Mouse (Mus musculus): ENCODE data around the gene Fank1. TPM values are rescaled to one million over a fixed set of nuclear protein-coding genes. Genes with fewer than 3 reads are reported as not detected.
A peak's percentile ranks its signal among the peaks of the same experiment; 100 is the strongest.
"Not testable (repeated sequence)": the region's sequence is repeated elsewhere in the genome, so short reads cannot be mapped to it uniquely, and the experiment has no call there.

Fank1 gene
- total RNA-seq, 2 experiments from 2014 or later = not detected

DNA sequence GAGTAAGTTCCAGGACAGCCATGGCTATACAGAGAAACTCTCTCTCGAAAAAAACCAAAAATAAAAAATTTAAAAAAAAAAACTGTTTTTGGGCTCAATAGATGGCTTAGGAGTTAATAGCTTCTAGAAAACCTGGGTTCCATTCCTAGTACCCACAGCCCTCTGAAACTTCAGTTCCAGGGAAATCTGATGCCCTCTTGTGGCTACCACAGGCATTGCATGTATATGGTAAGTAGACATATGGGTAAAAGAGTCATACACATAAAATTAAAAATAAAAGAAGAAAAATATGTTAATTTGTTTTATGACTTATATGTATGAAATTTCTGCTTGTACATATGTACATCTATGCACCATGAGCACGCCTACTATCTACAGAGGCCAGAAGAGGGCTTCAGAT is 47.9 kb downstream of the Fank1 start:
- DNase-seq (ENCODE audit: low spot score) = peak; percentile 8

DNA sequence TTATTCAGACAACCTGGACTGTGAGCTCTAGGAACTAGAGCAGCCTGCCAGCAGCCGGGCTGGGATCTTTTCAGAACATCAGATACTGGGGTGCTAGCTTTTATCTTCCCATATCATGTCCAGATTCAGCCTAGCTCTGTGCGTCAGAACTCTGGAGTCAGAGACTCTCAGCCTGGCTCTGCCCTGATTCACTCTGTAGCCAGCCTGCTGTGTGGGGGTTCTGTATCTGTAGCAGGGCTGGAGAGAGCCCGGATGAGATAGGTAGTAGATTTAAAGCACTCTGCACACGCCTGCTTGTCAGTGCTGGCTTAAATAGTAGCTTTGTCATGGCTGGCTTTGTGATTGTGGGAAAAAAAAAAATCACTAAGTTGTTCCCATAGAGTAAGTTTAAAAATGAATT is 51.9 kb downstream of the Fank1 start:
- no peak for DNase-seq (ENCODE audit: low spot score)

GRCm38 (mm10) chr7:133829579-133829978 is 52.9 kb downstream of the Fank1 start:
- DNase-seq (ENCODE audit: low spot score) = no peak

DNA sequence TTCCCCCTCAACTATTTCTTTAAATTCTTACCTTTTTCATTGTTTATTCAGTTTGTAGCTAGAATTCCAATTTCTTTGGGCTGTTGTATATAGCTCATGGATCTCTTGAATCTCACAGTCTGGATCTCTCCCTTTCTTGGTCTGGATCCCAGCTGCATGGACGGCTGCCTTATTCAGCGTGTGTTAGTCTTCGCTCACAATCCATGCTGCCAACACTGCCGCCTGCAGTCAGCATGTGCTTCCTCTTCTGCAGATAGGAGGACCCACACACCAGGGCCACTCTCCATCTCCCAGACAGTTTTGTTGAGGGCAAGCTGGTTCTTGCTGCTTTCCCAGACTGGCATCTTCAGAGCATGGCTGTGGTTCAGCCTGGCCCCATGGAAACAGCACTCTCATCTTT is 62.9 kb downstream of the Fank1 start:
- no peak for DNase-seq (ENCODE audit: low spot score)

DNA sequence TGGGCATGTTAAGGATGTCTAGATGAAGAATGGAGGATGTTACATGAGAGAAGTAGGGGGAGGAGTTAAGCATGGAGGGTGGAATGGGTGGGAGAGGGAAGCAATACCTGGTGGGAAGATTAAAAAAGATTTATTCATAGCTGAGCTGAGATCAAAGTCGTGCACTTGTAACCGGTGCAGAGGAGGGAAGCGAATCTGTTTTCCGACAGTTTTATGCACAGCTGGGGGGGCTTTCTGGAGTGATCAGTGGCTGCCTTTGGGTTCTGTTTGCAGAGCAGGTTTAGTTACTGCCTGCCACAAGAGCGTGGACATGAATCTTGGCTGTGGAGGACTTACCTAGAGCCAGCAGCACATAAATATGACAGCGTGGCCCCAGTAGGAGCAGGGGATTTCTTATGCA is 65.4 kb downstream of the Fank1 start:
- DNase-seq (ENCODE audit: low spot score) = no peak

- no peak for DNase-seq (ENCODE audit: low spot score)
Measured at GRCm38 (mm10) chr7:133847175-133847574, 70.5 kb downstream of the Fank1 start.

- no peak for DNase-seq (ENCODE audit: low spot score)
Measured at GRCm38 (mm10) chr7:133848180-133848579, 71.5 kb downstream of the Fank1 start.

DNA sequence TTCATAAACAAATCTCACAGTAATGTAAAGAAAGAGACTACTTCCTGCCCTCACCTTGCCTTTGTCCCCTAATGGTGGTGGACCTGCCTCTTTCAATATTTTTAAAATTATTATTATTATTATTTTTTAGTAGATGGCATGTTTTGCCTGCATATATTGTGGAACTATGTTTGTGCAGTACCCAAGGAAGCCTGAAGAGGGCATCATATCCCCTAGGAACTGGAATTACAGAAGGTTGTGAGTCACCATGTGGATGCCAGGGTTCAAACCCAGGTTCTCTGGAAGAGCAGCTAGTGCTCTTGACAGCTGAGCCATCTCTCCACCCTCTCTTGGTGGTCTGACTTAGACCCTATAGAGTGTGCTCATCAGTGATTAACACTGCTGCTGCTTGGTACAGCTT is 74.1 kb downstream of the Fank1 start:
- DNase-seq (ENCODE audit: low spot score) = no peak

- peak; percentile 63 for DNase-seq (ENCODE audit: low spot score)
Measured at GRCm38 (mm10) chr7:133856278-133856677, 79.6 kb downstream of the Fank1 start.

DNA sequence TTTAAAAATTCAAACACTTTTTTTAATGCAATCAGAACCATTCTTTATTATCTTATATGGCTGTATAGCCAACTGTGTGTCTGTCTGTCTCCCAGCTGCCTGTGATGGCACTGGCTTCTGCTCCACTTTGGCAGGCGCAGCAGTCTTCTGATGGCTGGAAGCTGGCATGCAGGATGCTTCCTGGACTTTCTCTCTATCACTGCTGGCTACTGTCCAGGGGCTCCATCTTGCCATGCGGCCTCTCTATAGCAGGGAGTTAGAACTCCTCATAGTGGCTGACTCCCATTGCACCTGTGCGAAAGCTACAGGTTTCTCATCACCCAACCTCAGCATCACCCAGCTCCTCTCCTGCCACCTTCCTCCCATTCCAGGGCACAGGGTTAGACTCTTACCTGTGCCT is 81.8 kb downstream of the Fank1 start:
- no peak for DNase-seq (ENCODE audit: low spot score)

GRCm38 (mm10) chr7:133859548-133859947 is 82.9 kb downstream of the Fank1 start:
- no peak for DNase-seq (ENCODE audit: low spot score)

GRCm38 (mm10) chr7:133862233-133862632 is 85.6 kb downstream of the Fank1 start:
- no peak for DNase-seq (ENCODE audit: low spot score)

DNA sequence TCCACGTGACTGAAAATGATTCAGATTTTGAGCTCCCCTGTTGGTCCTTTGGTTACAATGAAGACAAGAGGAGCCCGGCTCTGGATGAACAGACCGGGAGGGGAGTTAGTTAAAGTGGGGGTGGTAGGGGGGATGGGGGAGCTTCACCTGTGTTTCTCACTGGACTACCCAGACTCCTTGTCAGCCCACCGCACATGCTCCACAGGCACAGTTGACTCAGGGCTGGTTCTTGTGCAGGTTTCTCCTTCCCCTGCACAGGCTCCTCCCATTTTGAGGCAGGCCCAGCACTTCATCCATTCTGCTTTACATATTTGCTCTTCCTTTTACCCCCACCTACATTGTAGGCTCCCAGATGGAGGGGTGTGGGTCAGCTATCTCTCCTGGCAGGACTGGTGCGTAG is 86.1 kb downstream of the Fank1 start:
- DNase-seq (ENCODE audit: low spot score) = no peak

- DNase-seq (ENCODE audit: low spot score) = no peak
Measured at GRCm38 (mm10) chr7:133863151-133863550, 86.5 kb downstream of the Fank1 start.

DNA sequence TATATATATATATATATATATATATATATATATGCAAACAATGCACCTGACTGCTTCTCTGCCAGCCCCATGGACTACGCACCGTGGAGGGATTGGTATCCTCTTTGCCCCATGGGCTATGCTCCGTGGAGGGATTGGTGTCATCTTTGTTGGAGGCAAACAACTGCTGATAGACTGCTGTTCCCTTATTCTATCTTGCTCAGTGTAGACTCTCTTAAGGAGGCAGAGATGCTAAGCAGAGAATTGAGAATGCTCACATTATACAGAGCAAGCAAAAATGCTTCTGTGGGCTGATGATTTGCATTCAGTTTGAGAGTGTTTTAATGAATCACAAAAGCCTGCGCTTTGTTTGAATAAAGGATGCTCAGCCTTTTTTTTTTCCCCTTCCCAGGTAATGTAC is 87.0 kb downstream of the Fank1 start:
- DNase-seq (ENCODE audit: low spot score) = no peak

DNA sequence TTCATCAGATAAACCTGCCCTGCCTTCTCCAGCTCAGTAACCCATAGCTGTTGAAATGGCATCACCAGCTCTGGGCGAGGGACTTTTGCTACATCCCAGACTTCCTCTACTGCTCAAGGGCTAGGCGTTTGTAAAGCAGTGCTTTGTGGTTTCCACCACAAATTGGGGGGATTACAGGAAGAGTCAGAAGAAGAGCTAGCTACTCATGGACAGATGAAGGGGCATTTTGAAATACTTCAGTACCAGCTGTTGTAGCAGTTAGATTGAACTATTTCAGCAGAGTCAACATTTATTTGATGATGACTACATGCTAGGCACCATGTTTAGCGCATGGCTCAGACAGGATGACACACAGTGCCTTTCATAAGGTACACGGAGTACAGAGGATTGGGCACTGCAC is 93.6 kb downstream of the Fank1 start:
- no peak for DNase-seq (ENCODE audit: low spot score)

DNA sequence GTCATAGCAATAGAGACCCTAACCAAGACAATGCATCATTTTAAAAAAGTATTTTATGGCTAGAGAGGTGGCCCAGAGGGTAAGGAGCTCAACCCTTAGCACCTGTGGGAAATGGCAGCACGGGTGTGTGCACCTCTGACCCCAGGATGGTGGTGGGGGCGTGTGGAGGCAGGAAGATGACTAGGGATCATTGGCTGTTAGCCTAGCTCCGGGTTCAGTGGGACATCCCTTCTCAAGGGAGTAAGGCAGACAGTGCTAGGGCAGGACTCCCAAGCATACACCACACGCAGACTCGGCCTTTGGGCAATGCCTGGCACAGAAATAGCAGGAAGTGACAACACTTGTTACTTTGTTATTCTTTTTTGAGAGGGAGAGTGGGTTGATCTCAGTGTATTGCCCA is 96.0 kb downstream of the Fank1 start:
- DNase-seq (ENCODE audit: low spot score) = no peak

- no peak for DNase-seq (ENCODE audit: low spot score)
Measured at GRCm38 (mm10) chr7:133876139-133876538, 99.5 kb downstream of the Fank1 start.

DNA sequence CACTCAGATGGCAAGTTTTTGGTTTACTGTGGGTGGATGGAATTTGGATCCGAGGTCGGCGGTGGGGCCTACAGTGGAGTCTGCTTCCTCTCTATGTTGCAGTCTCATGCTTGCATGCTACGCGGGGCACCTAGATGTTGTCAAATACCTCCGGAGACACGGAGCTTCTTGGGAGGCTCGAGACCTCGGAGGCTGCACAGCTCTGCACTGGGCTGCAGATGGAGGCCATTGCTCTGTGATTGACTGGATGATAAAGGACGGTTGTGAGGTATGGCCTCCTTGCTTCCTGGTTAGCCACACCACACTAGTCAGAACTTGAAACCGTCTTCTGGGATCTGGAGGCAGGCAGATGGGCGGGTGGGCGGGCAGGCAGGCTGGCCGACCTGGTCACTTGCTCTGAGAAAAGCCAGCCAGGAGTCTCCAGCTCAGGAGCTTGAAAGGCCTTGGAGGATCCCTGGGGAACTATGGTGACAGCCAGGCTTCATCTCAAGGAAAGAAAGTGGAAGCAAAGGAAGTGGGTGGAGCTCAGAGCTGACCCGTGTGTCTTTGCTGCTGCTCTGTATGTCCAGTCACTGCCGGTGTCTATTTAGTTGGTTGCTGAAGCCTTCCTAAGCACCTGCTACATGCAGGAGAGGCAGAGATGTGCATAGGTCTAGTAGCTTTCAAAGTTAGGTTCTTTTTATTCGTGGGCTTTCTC is 100.1 kb downstream of the Fank1 start:
- DNase-seq (ENCODE audit: low spot score) = no peak

GRCm38 (mm10) chr7:133879761-133880160 is 103.1 kb downstream of the Fank1 start:
- no peak for DNase-seq (ENCODE audit: low spot score)

GRCm38 (mm10) chr7:133884759-133885431 is 108.2 kb downstream of the Fank1 start:
- DNase-seq (ENCODE audit: low spot score) = not testable (repeated sequence)

- DNase-seq (ENCODE audit: low spot score) = peak; percentile 58
Measured at GRCm38 (mm10) chr7:133888926-133889920, 112.6 kb downstream of the Fank1 start.
